Mouse (Mus musculus): ENCODE measurements at regions not wholly inside any gene's neighbourhood (a gene's known extent, or its start where the extent isn't known, plus 50 kb on each side); places are given as distances from the start of the nearest gene placed in this dataset.

- in situ Hi-C loops (cut with MboI, MseI) = loop anchor here (5.0 kb wide), 1 partner anchor 345 kb away; no protein-coding TSS in a partner anchor
Observed at GRCm38 (mm10) chr10:18907276-18907960, 62.6 kb downstream of the Perp start.

GRCm38 (mm10) chr10:18909307-18909706, 64.5 kb downstream of the Perp start:
- in situ Hi-C loops (cut with MboI, MseI) = loop anchor here (5.0 kb wide), 1 partner anchor 347 kb away; no protein-coding TSS in a partner anchor

- in situ Hi-C loops (cut with MboI, MseI) = loop anchor here (10.0 kb wide), 1 partner anchor 584 kb away; no protein-coding TSS in a partner anchor
Observed at GRCm38 (mm10) chr10:18910898-18911297, 66.1 kb downstream of the Perp start.

- in situ Hi-C loops (cut with MboI, MseI) = loop anchor here (5.0 to 10.0 kb wide), 3 partner anchors 95 to 578 kb away; no protein-coding TSS in a partner anchor
Observed at GRCm38 (mm10) chr10:18917120-18917616, 72.3 kb downstream of the Perp start.

- in situ Hi-C loops (cut with MboI, MseI) = no loop called here
Observed at GRCm38 (mm10) chr10:18923088-18923821, 78.4 kb downstream of the Perp start.

- in situ Hi-C loops (cut with MboI, MseI) = no loop called here
Observed at GRCm38 (mm10) chr10:18927811-18928210, 83.0 kb downstream of the Perp start.

GRCm38 (mm10) chr10:18931344-18931743, 84.1 kb downstream of the Tnfaip3 start:
- in situ Hi-C loops (cut with MboI, MseI) = no loop called here

- in situ Hi-C loops (cut with MboI, MseI) = no loop called here
Observed at GRCm38 (mm10) chr10:18941447-18941846, 74.0 kb downstream of the Tnfaip3 start.

GRCm38 (mm10) chr10:18941908-18942307, 73.5 kb downstream of the Tnfaip3 start:
- in situ Hi-C loops (cut with MboI, MseI) = no loop called here

GRCm38 (mm10) chr10:18943296-18944075, 72.0 kb downstream of the Tnfaip3 start:
- in situ Hi-C loops (cut with MboI, MseI) = no loop called here

GRCm38 (mm10) chr10:18946727-18947126, 68.7 kb downstream of the Tnfaip3 start:
- in situ Hi-C loops (cut with MboI, MseI) = no loop called here

Data from T-helper 1 cell (primary cell).